Mouse (Mus musculus): ENCODE results near the gene Bco1.

- TF ChIP-seq POLR2A (IDR thresholded peaks at IDR 0.05; ENCODE audit: insufficient read depth, low read depth, low read length) = no peak
- no peak for TF ChIP-seq CTCF (IDR thresholded peaks at IDR 0.05)
Measured at GRCm38 (mm10) chr8:117171826-117172225, 76.2 kb downstream of the Bco1 start.

All from heart, adult 2 months (tissue).